Mouse (Mus musculus): ENCODE data around the gene Gm20388. TPM values are rescaled to one million over a fixed set of nuclear protein-coding genes. Genes with fewer than 3 reads are reported as not detected.
A peak's percentile ranks its signal among the peaks of the same experiment; 100 is the strongest.

Gene Gm20388
- total and polyA plus RNA-seq, 2 experiments from 2014 or later: 51.3 TPM; not detected in 1

DNA sequence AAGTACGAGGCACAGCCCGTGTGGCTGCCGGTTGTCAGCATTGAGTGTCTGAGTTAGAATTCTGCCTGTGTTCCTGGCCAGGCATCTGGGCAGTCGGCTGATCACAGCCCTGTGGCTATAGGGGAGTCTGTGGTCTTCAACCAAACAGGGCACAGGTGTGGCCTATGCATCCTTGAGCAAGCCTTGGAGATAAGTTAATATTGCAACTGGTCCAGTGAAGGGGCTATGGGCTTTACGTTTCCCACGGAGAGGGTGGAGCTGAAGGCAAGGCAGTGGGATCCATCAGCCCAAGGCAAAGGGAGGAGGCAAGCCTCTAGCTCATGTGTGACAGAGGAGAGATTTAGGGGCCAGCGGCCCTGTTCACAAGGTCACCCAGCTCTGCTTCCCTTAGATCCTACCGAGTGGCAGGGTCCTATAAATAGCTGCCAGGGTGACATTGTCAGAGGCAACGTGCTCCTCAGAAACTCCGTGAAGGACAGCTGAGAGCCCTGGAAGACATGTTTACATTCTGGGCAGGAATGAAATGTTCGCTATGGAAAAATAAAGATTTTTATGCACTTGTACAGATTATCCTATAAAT is 4229.7 kb downstream of the Gm20388 start:
- no peak overlapping the region for H3K4me3 ChIP-seq (ENCODE audit: low read depth, low read length)
- H3K4me1 ChIP-seq (ENCODE audit: insufficient read depth): peaks cover 29% of the 10 kb centered on the region
- no peak for ATAC-seq
- H3K27me3 ChIP-seq (ENCODE audit: insufficient read depth, low read length): no peaks in the 10 kb centered on the region
- peak overlapping the region; percentile 30; the same call in 1 of the 2 replicates for H3K27ac ChIP-seq (ENCODE audit: low read depth, low read length)
- no peaks in the 10 kb centered on the region for H3K36me3 ChIP-seq (ENCODE audit: insufficient read depth)
- 41% methylated on average over 11 of the region's 11 CpGs for WGBS
- peak overlapping the region; percentile 31; the same call in 1 of the 2 replicates for H3K4me2 ChIP-seq (ENCODE audit: low read depth)
- no peak for TF ChIP-seq CTCF (IDR thresholded peaks at IDR 0.05; ENCODE audit: low read depth)
- no peak for DNase-seq
- H3K9me3 ChIP-seq (ENCODE audit: low read length): no peaks in the 10 kb centered on the region
- H3K9ac ChIP-seq: 0 out of 2 replicates have a peak overlapping the region, but pooled peaks have one; percentile 25

DNA sequence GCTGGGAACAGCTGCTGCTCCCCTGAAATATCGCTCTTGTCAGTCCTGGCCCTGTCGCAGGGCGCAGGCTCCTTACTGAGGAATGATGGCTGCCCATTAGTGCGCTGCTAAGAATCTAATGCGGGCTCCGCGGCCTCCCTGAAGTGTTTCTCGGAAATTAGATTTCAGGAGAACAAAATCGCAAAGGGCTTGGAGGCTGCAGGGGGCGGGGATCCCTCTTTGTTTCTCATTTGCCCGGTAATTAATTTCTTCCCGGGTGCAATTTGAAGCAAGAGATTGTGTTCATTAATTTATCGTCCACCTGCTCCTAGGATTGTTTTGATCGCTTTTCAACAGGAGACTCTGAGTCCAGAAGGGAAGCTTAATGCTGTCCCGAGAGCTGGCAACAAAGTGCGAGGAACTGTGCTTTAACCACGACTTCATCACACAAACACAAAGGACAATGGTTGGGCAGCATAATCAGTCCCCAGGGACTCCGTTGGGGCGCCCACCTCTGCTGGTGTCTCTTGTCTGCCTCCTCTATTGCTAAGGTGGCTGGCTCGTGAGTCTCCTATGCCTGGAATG is 4230.3 kb downstream of the Gm20388 start:
- Histone ChIP-seq H3K9ac (0 out of 2 replicates have a peak overlapping the region, but pooled peaks have one; percentile 25), H3K36me3 (ENCODE audit: insufficient read depth) (no peaks in the 10 kb centered on the region), H3K27ac (ENCODE audit: low read depth, low read length) (peak overlapping the region; percentile 30), H3K4me2 (ENCODE audit: low read depth) (peak overlapping the region; percentile 31; the same call in 1 of the 2 replicates), H3K4me1 (ENCODE audit: insufficient read depth) (peaks cover 29% of the 10 kb centered on the region), H3K9me3 (ENCODE audit: low read length) (no peaks in the 10 kb centered on the region), H3K4me3 (ENCODE audit: low read depth, low read length) (no peak overlapping the region), H3K27me3 (ENCODE audit: insufficient read depth, low read length) (no peaks in the 10 kb centered on the region)
- DNase-seq (peak; percentile 58), ATAC-seq (no peak)
- 5% methylated on average over 20 of the region's 20 CpGs for WGBS
- no peak for TF ChIP-seq CTCF (IDR thresholded peaks at IDR 0.05; ENCODE audit: low read depth)

- Histone ChIP-seq H3K4me3 (ENCODE audit: low read depth, low read length) (no peak overlapping the region), H3K4me2 (ENCODE audit: low read depth) (no peak overlapping the region), H3K9me3 (ENCODE audit: low read length) (no peaks in the 10 kb centered on the region), H3K36me3 (ENCODE audit: insufficient read depth) (no peaks in the 10 kb centered on the region), H3K4me1 (ENCODE audit: insufficient read depth) (peaks cover 29% of the 10 kb centered on the region), H3K9ac (no peak overlapping the region), H3K27ac (ENCODE audit: low read depth, low read length) (no peak overlapping the region; the same call in 1 of the 2 replicates), H3K27me3 (ENCODE audit: insufficient read depth, low read length) (no peaks in the 10 kb centered on the region)
- ATAC-seq: no peak
- 33% methylated on average over 9 of the region's 9 CpGs for WGBS
- no peak for DNase-seq
- no peak for TF ChIP-seq CTCF (IDR thresholded peaks at IDR 0.05; ENCODE audit: low read depth)
Measured at GRCm38 (mm10) chr8:124141681-124142391, 4231.2 kb downstream of the Gm20388 start.

- peaks cover 29% of the 10 kb centered on the region for H3K4me1 ChIP-seq (ENCODE audit: insufficient read depth)
- H3K4me3 ChIP-seq (ENCODE audit: low read depth, low read length): no peak overlapping the region
- no peak overlapping the region for H3K4me2 ChIP-seq (ENCODE audit: low read depth)
- H3K9me3 ChIP-seq (ENCODE audit: low read length): no peaks in the 10 kb centered on the region
- no peaks in the 10 kb centered on the region for H3K27me3 ChIP-seq (ENCODE audit: insufficient read depth, low read length)
- WGBS: 44% methylated on average over 5 of the region's 5 CpGs
- no peak overlapping the region for H3K9ac ChIP-seq
- no peak overlapping the region; the same call in 1 of the 2 replicates for H3K27ac ChIP-seq (ENCODE audit: low read depth, low read length)
- no peak for TF ChIP-seq CTCF (IDR thresholded peaks at IDR 0.05; ENCODE audit: low read depth)
- H3K36me3 ChIP-seq (ENCODE audit: insufficient read depth): no peaks in the 10 kb centered on the region
- ATAC-seq: peak; percentile 34; the same call in 1 of the 2 replicates
- DNase-seq: no peak
Measured at GRCm38 (mm10) chr8:124143003-124143402, 4232.4 kb downstream of the Gm20388 start.

- ATAC-seq (no peak), DNase-seq (no peak)
- TF ChIP-seq CTCF (IDR thresholded peaks at IDR 0.05; ENCODE audit: low read depth): no peak
- no peaks in the 10 kb centered on the region for H3K36me3 ChIP-seq (ENCODE audit: insufficient read depth)
- H3K4me1 ChIP-seq (ENCODE audit: insufficient read depth): peaks cover 29% of the 10 kb centered on the region
- 40% methylated on average over 16 of the region's 16 CpGs for WGBS
- no peaks in the 10 kb centered on the region for H3K27me3 ChIP-seq (ENCODE audit: insufficient read depth, low read length)
- H3K27ac ChIP-seq (ENCODE audit: low read depth, low read length): no peak overlapping the region
- H3K9me3 ChIP-seq (ENCODE audit: low read length): no peaks in the 10 kb centered on the region
- H3K4me3 ChIP-seq (ENCODE audit: low read depth, low read length): no peak overlapping the region
- H3K9ac ChIP-seq: no peak overlapping the region
- no peak overlapping the region for H3K4me2 ChIP-seq (ENCODE audit: low read depth)
Measured at GRCm38 (mm10) chr8:124143871-124144618, 4233.4 kb downstream of the Gm20388 start.

DNA sequence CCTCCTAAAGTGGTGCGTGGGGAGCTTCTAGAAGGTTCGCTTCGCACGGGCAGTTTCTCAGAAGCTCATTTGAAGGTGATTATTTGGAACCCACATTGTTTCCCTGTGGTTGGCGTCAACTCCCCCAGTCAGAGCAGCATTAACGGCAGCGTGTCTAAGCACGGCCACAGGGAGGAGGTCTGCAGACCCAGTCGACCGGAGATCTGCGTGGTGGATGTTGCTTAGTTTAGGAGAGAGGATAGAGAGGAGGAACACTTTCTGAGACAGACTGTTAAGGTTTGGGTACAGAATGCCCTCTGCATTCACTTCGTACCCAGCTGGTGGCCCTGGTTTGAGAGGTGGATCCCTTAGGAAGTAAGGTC is 4234.0 kb downstream of the Gm20388 start:
- H3K9ac ChIP-seq: no peak overlapping the region
- no peak overlapping the region for H3K4me3 ChIP-seq (ENCODE audit: low read depth, low read length)
- no peaks in the 10 kb centered on the region for H3K27me3 ChIP-seq (ENCODE audit: insufficient read depth, low read length)
- no peaks in the 10 kb centered on the region for H3K36me3 ChIP-seq (ENCODE audit: insufficient read depth)
- TF ChIP-seq CTCF (IDR thresholded peaks at IDR 0.05; ENCODE audit: low read depth): no peak
- peaks cover 29% of the 10 kb centered on the region for H3K4me1 ChIP-seq (ENCODE audit: insufficient read depth)
- DNase-seq (no peak), ATAC-seq (no peak)
- WGBS: 34% methylated on average over 12 of the region's 12 CpGs
- H3K4me2 ChIP-seq (ENCODE audit: low read depth): no peak overlapping the region
- no peak overlapping the region for H3K27ac ChIP-seq (ENCODE audit: low read depth, low read length)
- no peaks in the 10 kb centered on the region for H3K9me3 ChIP-seq (ENCODE audit: low read length)

Data from forebrain, postnatal 0 days (tissue).